Mouse (Mus musculus) erythroblast, adult 5-6 weeks (primary cell): ENCODE results near the gene Shroom4. TPM values are rescaled to one million over a fixed set of nuclear protein-coding genes. Genes with fewer than 3 reads are reported as not detected.
"Not testable (repeated sequence)": the region's sequence is repeated elsewhere in the genome, so short reads cannot be mapped to it uniquely, and the experiment has no call there.

ENCODE experiments used
- ATAC-seq: replicated peaks from 2 replicates; pipeline ENCODE4 v1.8.0; 2016; ENCODE audit warnings: moderate number of reproducible peaks, mild to moderate bottlenecking, moderate TSS enrichment, inconsistent platforms; ENCODE audit not compliant: poor library complexity, low FRiP score, severe bottlenecking
- total RNA-seq, 2 experiments: library from RNA; stranded (forward) in 1 of 2; stranded (reverse) in 1 of 2; fragments of 150-400 nt in 1 of 2; fragments of 200-764, 138-1000 nt in 1 of 2; gene quantifications; 2 replicates each; pipeline versions ENCODE4 v1.2.3 to v1.2.4; 2015 to 2017; ENCODE audit warnings: low replicate concordance in 2 of 2

Gene Shroom4
- total RNA-seq (2015; ENCODE audit: low replicate concordance) (0.42 TPM in 1 of 2 replicates, not detected in the other), total RNA-seq (2017; ENCODE audit: low replicate concordance) (not detected in 2 replicates)

- ATAC-seq, result no peak
Measured at GRCm38 (mm10) chrX:6399626-6400397, at the start of gene Shroom4. Gene Shroom4, plus strand, starts transcription at chrX:6399854.

- no peak for ATAC-seq
Measured at GRCm38 (mm10) chrX:6356876-6357275, 42.8 kb upstream of the Shroom4 start.

- ATAC-seq, result no peak
Measured at GRCm38 (mm10) chrX:6357503-6358114, 42.0 kb upstream of the Shroom4 start.

- ATAC-seq, result no peak
Measured at GRCm38 (mm10) chrX:6368822-6369221, 30.8 kb upstream of the Shroom4 start.

GRCm38 (mm10) chrX:6370706-6371105 is 28.9 kb upstream of the Shroom4 start:
- no peak for ATAC-seq

GRCm38 (mm10) chrX:6393861-6394260 is 5.8 kb upstream of the Shroom4 start:
- no peak for ATAC-seq

GRCm38 (mm10) chrX:6399193-6399592 is 461 bp upstream of the Shroom4 start:
- ATAC-seq, result no peak

- no peak for ATAC-seq
Measured at GRCm38 (mm10) chrX:6400398-6401020, 855 bp downstream of the Shroom4 start.

- ATAC-seq, result no peak
Measured at GRCm38 (mm10) chrX:6402921-6403320, 3.3 kb downstream of the Shroom4 start.

- ATAC-seq, result no peak
Measured at GRCm38 (mm10) chrX:6409114-6409513, 9.5 kb downstream of the Shroom4 start.

- ATAC-seq, result no peak
Measured at GRCm38 (mm10) chrX:6415412-6415811, 15.8 kb downstream of the Shroom4 start.

GRCm38 (mm10) chrX:6415936-6416335 is 16.3 kb downstream of the Shroom4 start:
- no peak for ATAC-seq

GRCm38 (mm10) chrX:6418140-6418539 is 18.5 kb downstream of the Shroom4 start:
- no peak for ATAC-seq

- ATAC-seq, result no peak
Measured at GRCm38 (mm10) chrX:6435260-6435659, 35.6 kb downstream of the Shroom4 start.

GRCm38 (mm10) chrX:6446422-6446821 is 46.8 kb downstream of the Shroom4 start:
- no peak for ATAC-seq

GRCm38 (mm10) chrX:6448001-6448400 is 48.3 kb downstream of the Shroom4 start:
- no peak for ATAC-seq

- ATAC-seq, result no peak
Measured at GRCm38 (mm10) chrX:6453220-6453619, 53.6 kb downstream of the Shroom4 start.

GRCm38 (mm10) chrX:6469251-6469650 is 69.6 kb downstream of the Shroom4 start:
- ATAC-seq, result not testable (repeated sequence)

GRCm38 (mm10) chrX:6472563-6472962 is 72.9 kb downstream of the Shroom4 start:
- ATAC-seq, result not testable (repeated sequence)

- no peak for ATAC-seq
Measured at GRCm38 (mm10) chrX:6475177-6475576, 75.5 kb downstream of the Shroom4 start.

GRCm38 (mm10) chrX:6482268-6482667 is 82.6 kb downstream of the Shroom4 start:
- ATAC-seq, result no peak
